ENCODE assay signal across 15 mouse cellular contexts in the genomic region with DNA sequence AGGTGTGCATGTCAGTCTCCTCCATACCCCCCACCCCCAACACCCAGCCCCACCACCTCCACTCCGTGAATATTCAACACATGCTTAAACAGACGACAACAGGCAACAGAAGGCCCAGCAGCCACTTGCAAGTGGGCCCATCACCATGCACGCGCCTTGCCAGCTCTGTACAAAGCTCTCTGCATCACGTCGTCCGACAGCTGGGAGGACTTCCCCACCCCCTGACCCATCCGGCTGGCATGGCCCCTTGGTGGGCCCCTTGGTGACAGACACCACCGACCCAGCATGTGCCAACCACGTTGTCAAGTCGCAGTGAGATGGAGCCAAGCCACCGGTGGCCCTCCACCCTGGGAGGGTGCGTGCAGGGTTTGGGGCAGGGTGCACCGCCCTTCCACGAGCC.
DNase-seq lines count a peak whose midpoint lies in the region; ATAC-seq lines count a peak whose summit lies in the region.
"Had no signal": no experiment of that assay in that cellular context is flagged by ENCODE, and none has a peak within 500 bp of the region (broad histone marks: within the 10 kb centered on the region; RNA-seq: fewer than 3 reads in every experiment).

No protein-coding gene starts in this region.

- no peak for ATAC-seq in heart, embryonic 12.5 days (ENCODE audit: insufficient number of reproducible peaks, low FRiP score)
- ATAC-seq in neural tube, embryonic 12.5 days (ENCODE audit: low FRiP score, low read depth): peak; percentile 18; the same call in 1 of the 2 replicates
- ATAC-seq in forebrain, embryonic 16.5 days: peak; percentile 90
- ATAC-seq in midbrain, embryonic 16.5 days: 0 out of 2 replicates have a peak, but pooled peaks have one; percentile 15
- no peak for ATAC-seq in inflammation-experienced regulatory T-cells, adult 6 months
- ATAC-seq in liver, embryonic 11.5 days (replicated peaks; ENCODE audit: low FRiP score): no peak
- ATAC-seq: intestine, embryonic 15.5 days had no signal

- no peak overlapping the region for H3K4me2 ChIP-seq in heart, embryonic 12.5 days
- peak overlapping the region; percentile 25; the same call in 1 of the 2 replicates for H3K4me2 ChIP-seq in neural tube, embryonic 12.5 days (replicated peaks)
- H3K4me2 ChIP-seq in forebrain, embryonic 16.5 days (ENCODE audit: low read length): peak overlapping the region; percentile 37
- no peak overlapping the region for H3K4me2 ChIP-seq in midbrain, embryonic 16.5 days (ENCODE audit: low read length)
- H3K4me2 ChIP-seq in liver, embryonic 11.5 days: no peak overlapping the region
- H3K4me2 ChIP-seq: intestine, embryonic 15.5 days had no signal

- H3K9ac ChIP-seq in heart, embryonic 12.5 days: no peak overlapping the region
- no peak overlapping the region for H3K9ac ChIP-seq in neural tube, embryonic 12.5 days
- 0 out of 2 replicates have a peak overlapping the region, but pooled peaks have one; percentile 13 for H3K9ac ChIP-seq in forebrain, embryonic 16.5 days (replicated peaks; ENCODE audit: low read depth, low read length)
- H3K9ac ChIP-seq in midbrain, embryonic 16.5 days (ENCODE audit: low read depth, low read length): no peak overlapping the region
- H3K9ac ChIP-seq in liver, embryonic 11.5 days (ENCODE audit: low read depth, low read length): no peak overlapping the region
- H3K9ac ChIP-seq: intestine, embryonic 15.5 days had no signal

- 70% methylated on average over 15 of the region's 15 CpGs for WGBS in heart, embryonic 10.5 days
- WGBS in heart, embryonic 12.5 days: 63% methylated on average over 15 of the region's 15 CpGs
- 60% methylated on average over 15 of the region's 15 CpGs for WGBS in neural tube, embryonic 12.5 days
- 24% methylated on average over 15 of the region's 15 CpGs for WGBS in forebrain, embryonic 16.5 days
- 50% methylated on average over 15 of the region's 15 CpGs for WGBS in midbrain, embryonic 16.5 days
- WGBS in liver, embryonic 11.5 days: 76% methylated on average over 15 of the region's 15 CpGs

- no peaks in the 10 kb centered on the region for H3K9me3 ChIP-seq in heart, embryonic 10.5 days
- H3K9me3 ChIP-seq in heart, embryonic 12.5 days (replicated peaks): 0 out of 2 replicates have a peak, but pooled peaks cover 3% of the 10 kb centered on the region
- H3K9me3 ChIP-seq in neural tube, embryonic 12.5 days: no peaks in the 10 kb centered on the region
- H3K9me3 ChIP-seq in forebrain, embryonic 16.5 days (ENCODE audit: control insufficient read depth, low read length): no peaks in the 10 kb centered on the region
- H3K9me3 ChIP-seq in midbrain, embryonic 16.5 days (replicated peaks; ENCODE audit: control insufficient read depth, low read length, poor library complexity, severe bottlenecking): no peaks in the 10 kb centered on the region
- no peaks in the 10 kb centered on the region for H3K9me3 ChIP-seq in liver, embryonic 11.5 days (ENCODE audit: control insufficient read depth, low read length)
- H3K9me3 ChIP-seq: intestine, embryonic 15.5 days had no signal

- 0 out of 2 replicates have a peak, but pooled peaks cover 8% of the 10 kb centered on the region for H3K27me3 ChIP-seq in heart, embryonic 10.5 days (ENCODE audit: insufficient read depth, poor library complexity, severe bottlenecking)
- H3K27me3 ChIP-seq in heart, embryonic 12.5 days (replicated peaks): no peaks in the 10 kb centered on the region; the same call in 1 of the 2 replicates
- H3K27me3 ChIP-seq in neural tube, embryonic 12.5 days (replicated peaks): no peaks in the 10 kb centered on the region
- no peaks in the 10 kb centered on the region for H3K27me3 ChIP-seq in forebrain, embryonic 16.5 days (replicated peaks; ENCODE audit: control insufficient read depth, insufficient read depth, low read length)
- no peaks in the 10 kb centered on the region for H3K27me3 ChIP-seq in midbrain, embryonic 16.5 days (ENCODE audit: control insufficient read depth, insufficient read depth, low read depth, low read length)
- 0 out of 2 replicates have a peak, but pooled peaks cover 4% of the 10 kb centered on the region for H3K27me3 ChIP-seq in liver, embryonic 11.5 days (replicated peaks; ENCODE audit: control insufficient read depth, insufficient read depth, low read length)
- H3K27me3 ChIP-seq: intestine, embryonic 15.5 days had no signal

- H3K4me3 ChIP-seq in heart, embryonic 10.5 days: no peak overlapping the region
- H3K4me3 ChIP-seq in heart, embryonic 12.5 days: no peak overlapping the region
- no peak overlapping the region for H3K4me3 ChIP-seq in neural tube, embryonic 12.5 days
- no peak overlapping the region for H3K4me3 ChIP-seq in forebrain, embryonic 16.5 days (replicated peaks; ENCODE audit: low read length)
- no peak overlapping the region for H3K4me3 ChIP-seq in midbrain, embryonic 16.5 days (ENCODE audit: low read depth, low read length)
- no peak overlapping the region for H3K4me3 ChIP-seq in liver, embryonic 11.5 days (ENCODE audit: low read depth, low read length)
- H3K4me3 ChIP-seq: intestine, embryonic 15.5 days had no signal

- H3K36me3 ChIP-seq in heart, embryonic 10.5 days: 0 out of 2 replicates have a peak, but pooled peaks cover 3% of the 10 kb centered on the region
- no peaks in the 10 kb centered on the region for H3K36me3 ChIP-seq in heart, embryonic 12.5 days
- no peaks in the 10 kb centered on the region for H3K36me3 ChIP-seq in neural tube, embryonic 12.5 days
- no peaks in the 10 kb centered on the region for H3K36me3 ChIP-seq in forebrain, embryonic 16.5 days (ENCODE audit: control insufficient read depth, insufficient read depth)
- no peaks in the 10 kb centered on the region for H3K36me3 ChIP-seq in midbrain, embryonic 16.5 days (ENCODE audit: control insufficient read depth, insufficient read depth, low read length)
- no peaks in the 10 kb centered on the region for H3K36me3 ChIP-seq in liver, embryonic 11.5 days (ENCODE audit: control insufficient read depth, insufficient read depth, low read length)
- H3K36me3 ChIP-seq: intestine, embryonic 15.5 days had no signal

- H3K27ac ChIP-seq in heart, embryonic 10.5 days: 0 out of 2 replicates have a peak overlapping the region, but pooled peaks have one; percentile 25
- H3K27ac ChIP-seq in heart, embryonic 12.5 days (ENCODE audit: poor library complexity, severe bottlenecking): no peak overlapping the region
- no peak overlapping the region for H3K27ac ChIP-seq in neural tube, embryonic 12.5 days
- peak overlapping the region; percentile 93 for H3K27ac ChIP-seq in forebrain, embryonic 16.5 days (ENCODE audit: low read length)
- peak overlapping the region; percentile 63; the same call in 1 of the 2 replicates for H3K27ac ChIP-seq in midbrain, embryonic 16.5 days (ENCODE audit: low read length)
- no peak overlapping the region for H3K27ac ChIP-seq in liver, embryonic 11.5 days (ENCODE audit: low read depth, low read length)
- H3K27ac ChIP-seq: intestine, embryonic 15.5 days had no signal

- no peak for DNase-seq in heart, embryonic 10.5 days (ENCODE audit: low spot score)
- no peak for DNase-seq in neural tube, embryonic 10.5 days (ENCODE audit: extremely low spot score, low spot score)
- DNase-seq in liver, embryonic 11.5 days (ENCODE audit: low spot score): no peak
- DNase-seq: adrenal gland, adult 8-10 months; B cell, adult 2 months; cerebellum, adult 9-11 months; gastrocnemius, postnatal 36 days; kidney, postnatal 10 days; liver had no signal

- H3K4me1 ChIP-seq in heart, embryonic 10.5 days: peaks cover 53% of the 10 kb centered on the region
- H3K4me1 ChIP-seq in heart, embryonic 12.5 days (replicated peaks): peaks cover 34% of the 10 kb centered on the region
- peaks cover 51% of the 10 kb centered on the region for H3K4me1 ChIP-seq in neural tube, embryonic 12.5 days
- peaks cover 55% of the 10 kb centered on the region for H3K4me1 ChIP-seq in forebrain, embryonic 16.5 days (replicated peaks; ENCODE audit: control insufficient read depth, insufficient read depth, low read length)
- peaks cover 22% of the 10 kb centered on the region for H3K4me1 ChIP-seq in midbrain, embryonic 16.5 days (ENCODE audit: control insufficient read depth, insufficient read depth, low read length)
- H3K4me1 ChIP-seq in liver, embryonic 11.5 days (replicated peaks; ENCODE audit: control insufficient read depth, insufficient read depth, low read length): peaks cover 3% of the 10 kb centered on the region; the same call in 1 of the 2 replicates

Comparison
In these comparisons a context has a peak if more than half of its experiments do, and no peak if none do; other contexts are left out.
1. H3K27ac ChIP-seq: peak in heart, embryonic 10.5 days (single experiment), forebrain, embryonic 16.5 days (single experiment) and midbrain, embryonic 16.5 days (single experiment); none in heart, embryonic 12.5 days (single experiment), neural tube, embryonic 12.5 days (single experiment) and liver, embryonic 11.5 days (single experiment).
2. ATAC-seq: peak in neural tube, embryonic 12.5 days (single experiment), forebrain, embryonic 16.5 days (single experiment) and midbrain, embryonic 16.5 days (single experiment); none in heart, embryonic 12.5 days (single experiment), inflammation-experienced regulatory T-cells, adult 6 months (single experiment) and liver, embryonic 11.5 days (single experiment).
3. H3K4me2 ChIP-seq: peak in neural tube, embryonic 12.5 days (single experiment) and forebrain, embryonic 16.5 days (single experiment); none in heart, embryonic 12.5 days (single experiment), midbrain, embryonic 16.5 days (single experiment) and liver, embryonic 11.5 days (single experiment).